Mouse (Mus musculus) erythroblast, embryonic 14.5 days (primary cell): ENCODE data around the gene Trp53rkb.

ENCODE experiments used
- GATA1 ChIP-seq: IDR thresholded peaks from 2 replicates; pipeline ENCODE4 v1.6.1; 2012; ENCODE audit warnings: low read length, inconsistent platforms, mixed read lengths
- TAL1 ChIP-seq: IDR thresholded peaks from 3 replicates; pipeline ENCODE4 v1.6.1; 2012; ENCODE audit warnings: low read length, inconsistent platforms, mixed read lengths

DNA sequence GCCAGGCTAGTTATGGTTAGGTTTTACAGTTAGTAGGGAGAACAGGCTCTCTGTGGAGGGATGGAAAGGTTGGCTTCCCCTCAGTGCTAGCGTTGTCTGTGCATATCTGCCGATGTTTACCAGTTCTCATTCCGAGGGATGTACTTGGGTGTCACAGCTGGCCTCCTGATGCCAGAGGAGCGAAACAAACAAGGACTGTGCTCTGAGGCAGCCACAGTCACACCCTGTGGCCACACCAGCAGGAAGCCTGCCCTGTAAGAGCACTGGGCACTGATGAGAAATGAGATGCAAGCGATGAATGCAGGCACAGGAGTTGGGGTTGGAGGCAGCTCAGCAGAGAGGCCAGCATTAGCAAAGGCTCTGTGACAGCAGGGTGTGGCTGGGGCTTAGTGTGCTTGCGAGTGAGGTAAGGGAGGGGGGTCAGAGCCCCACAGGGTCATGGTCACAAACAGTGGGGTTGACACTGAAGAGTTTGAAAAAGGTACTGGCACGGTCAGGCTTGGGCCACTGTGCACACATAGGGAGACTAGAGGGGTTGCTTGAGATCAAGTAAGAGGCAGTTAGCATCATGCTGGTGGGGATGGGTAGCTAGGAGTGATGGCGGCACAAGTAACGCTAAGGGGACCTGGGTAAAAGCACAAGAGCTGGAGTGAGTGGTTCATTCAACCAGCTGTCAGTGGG lies 26.3 kb downstream of the Trp53rkb start:
- TF ChIP-seq GATA1 = no peak
- TF ChIP-seq TAL1 = no peak
